Mouse (Mus musculus) spleen, adult 2 months (tissue): ENCODE measurements around the gene Cdh18. TPM values are rescaled to one million over a fixed set of nuclear protein-coding genes. Genes with fewer than 3 reads are reported as not detected.

Experiments
- DNase-seq, 2 experiments: peaks; one replicate each; pipeline versions ENCODE4 v3.0.0 to v3.0.0-alpha.2; 2012 to 2021; ENCODE audit warnings: low spot score in 2 of 2, low read depth in 1 of 2
- H3K27ac ChIP-seq: fragments of 200-500 bp; 2 replicates; pipeline ENCODE4 v1.5.1; 2012; ENCODE audit warnings: low read length, inconsistent platforms; ENCODE audit not compliant: insufficient read depth
- H3K27me3 ChIP-seq: fragments of 200-500 bp; 2 replicates; pipeline ENCODE4 v1.6.1; 2012; ENCODE audit warnings: mild to moderate bottlenecking, moderate library complexity, low read length, inconsistent platforms; ENCODE audit not compliant: control insufficient read depth, insufficient read depth
- H3K36me3 ChIP-seq: fragments of 200-500 bp; 2 replicates; pipeline ENCODE4 v1.6.1; 2012; ENCODE audit warnings: mild to moderate bottlenecking, low read length, inconsistent platforms; ENCODE audit not compliant: control insufficient read depth, insufficient read depth
- H3K4me1 ChIP-seq: fragments of 200-500 bp; 2 replicates; pipeline ENCODE4 v1.6.1; 2011; ENCODE audit warnings: inconsistent platforms; ENCODE audit not compliant: control insufficient read depth, insufficient read depth, insufficient read length
- H3K4me3 ChIP-seq: fragments of 200-500 bp; 2 replicates; pipeline ENCODE4 v1.5.1; 2011; ENCODE audit warnings: mild to moderate bottlenecking, inconsistent platforms; ENCODE audit not compliant: insufficient read depth, insufficient read length; ENCODE audit errors: extremely low read depth
- CTCF ChIP-seq: fragments of 200-500 bp; IDR thresholded peaks from 2 replicates; pipeline ENCODE4 v1.5.1; 2011; ENCODE audit warnings: mild to moderate bottlenecking, inconsistent platforms; ENCODE audit not compliant: insufficient read depth, insufficient read length, insufficient replicate concordance; ENCODE audit errors: extremely low read depth
- POLR2A ChIP-seq: fragments of 200-500 bp; IDR thresholded peaks from 2 replicates; pipeline ENCODE4 v1.6.1; 2011; ENCODE audit warnings: low read depth, low read length, inconsistent platforms
- WGBS: fragments of 180-500 bp; shearing (Covaris S2); methylation state at CpG from one replicate; pipeline ENCODE4 v1.1.7; 2018; 5-methylcytosine and 5-hydroxymethylcytosine counted together
- polyA plus RNA-seq: library from polyadenylated mRNA; depleted of rRNA; stranded (reverse); fragments of >200 nt; gene quantifications from 2 replicates; pipeline ENCODE4 v1.2.3, GENCODE M21; 2012

Cdh18 gene
- polyA plus RNA-seq, 1 experiment = not detected

DNA sequence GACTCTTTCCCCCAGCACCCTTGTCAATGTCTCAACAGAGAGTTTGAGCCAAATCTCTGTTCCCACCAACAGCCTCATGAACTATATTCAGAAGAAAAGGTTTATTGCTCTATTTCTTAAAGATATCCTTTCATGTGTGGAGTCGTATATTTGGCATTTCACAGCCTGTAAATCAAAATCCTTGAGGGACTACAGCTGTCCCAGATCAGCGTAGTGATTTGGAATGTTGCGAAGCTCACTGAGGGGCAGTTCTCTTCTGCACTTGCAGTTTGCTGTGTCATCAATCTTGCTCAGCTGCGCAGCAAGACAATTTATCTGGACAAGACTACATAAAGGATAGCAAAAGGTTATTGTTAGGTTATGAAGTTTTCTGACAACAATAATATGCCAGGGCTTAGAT lies 385.5 kb downstream of the Cdh18 start:
- no peak overlapping the region for H3K27ac ChIP-seq
- no peak for DNase-seq
- H3K27me3 ChIP-seq = no peaks in the 10 kb centered on the region
- no peaks in the 10 kb centered on the region for H3K4me1 ChIP-seq
- no peaks in the 10 kb centered on the region for H3K36me3 ChIP-seq
- 72% methylated on average over 4 of the region's 4 CpGs for WGBS
- TF ChIP-seq CTCF = no peak
- no peak for TF ChIP-seq POLR2A
- no peak overlapping the region for H3K4me3 ChIP-seq

DNA sequence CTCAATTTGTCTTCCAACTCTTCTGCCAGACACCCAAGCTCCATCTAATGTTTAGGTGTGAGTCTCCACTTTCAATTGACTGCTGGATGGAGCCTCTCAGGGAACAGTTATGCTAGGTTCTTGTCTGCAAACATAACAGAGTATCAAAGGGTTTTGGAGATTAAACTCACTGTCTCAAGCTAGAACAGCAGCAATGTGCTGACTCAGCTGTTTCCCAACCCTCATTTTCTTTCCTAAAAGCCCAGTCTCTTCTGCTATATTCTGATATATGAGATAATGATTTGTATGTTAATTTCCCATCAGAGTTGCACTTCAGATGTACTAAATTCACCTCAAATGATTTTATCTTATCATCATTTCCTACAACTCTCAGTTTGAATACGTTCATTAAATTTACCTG lies 398.4 kb downstream of the Cdh18 start:
- Histone ChIP-seq H3K4me3 (no peak overlapping the region), H3K27ac (no peak overlapping the region), H3K4me1 (no peaks in the 10 kb centered on the region), H3K27me3 (no peaks in the 10 kb centered on the region), H3K36me3 (no peaks in the 10 kb centered on the region)
- no peak for DNase-seq
- no peak for TF ChIP-seq CTCF
- TF ChIP-seq POLR2A = no peak
- WGBS = 75% methylated on average over 1 of the region's 1 CpGs

DNA sequence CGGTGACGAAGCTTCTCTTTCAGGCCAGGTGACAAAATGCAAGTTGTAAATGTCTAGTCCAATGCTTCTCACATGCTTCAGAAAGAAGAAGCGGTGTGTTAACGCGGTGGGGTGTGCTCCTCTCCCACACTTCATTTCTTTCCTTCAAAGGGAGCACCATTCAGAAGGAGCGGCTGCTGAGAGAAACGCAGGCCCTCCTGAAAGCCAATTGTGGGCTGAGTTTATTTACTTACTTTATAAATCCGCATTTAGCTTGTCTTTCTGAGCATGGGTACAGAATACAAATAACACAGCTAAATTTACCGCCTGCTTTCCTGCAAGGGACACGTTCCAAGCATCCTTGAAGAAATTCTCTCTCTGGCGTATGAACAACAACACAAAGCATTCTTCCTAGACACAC lies 420.6 kb downstream of the Cdh18 start:
- WGBS = 82% methylated on average over 11 of the region's 11 CpGs
- Histone ChIP-seq H3K36me3 (no peaks in the 10 kb centered on the region), H3K27me3 (no peaks in the 10 kb centered on the region), H3K27ac (no peak overlapping the region), H3K4me1 (no peaks in the 10 kb centered on the region), H3K4me3 (no peak overlapping the region)
- DNase-seq = no peak
- TF ChIP-seq CTCF = no peak
- TF ChIP-seq POLR2A = no peak

DNA sequence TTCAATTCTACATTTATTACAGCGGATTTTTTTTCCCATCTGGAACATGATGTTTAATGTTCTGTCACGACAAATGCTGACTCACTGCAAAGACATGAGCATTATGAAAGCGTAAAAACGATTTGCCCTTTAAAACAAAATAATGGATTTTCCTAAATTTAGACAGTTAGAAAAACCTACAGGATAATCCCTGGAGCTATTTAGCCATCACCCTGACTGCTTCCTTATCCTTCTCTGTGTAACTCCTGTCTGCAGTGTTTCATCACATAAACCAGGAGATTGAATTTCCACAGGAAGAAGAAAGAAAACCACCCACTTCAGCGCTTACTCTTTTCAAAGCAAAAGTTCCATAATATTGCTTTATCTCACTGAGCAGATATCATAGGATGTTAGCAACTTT lies 431.3 kb downstream of the Cdh18 start:
- H3K27me3 ChIP-seq = no peaks in the 10 kb centered on the region
- DNase-seq = no peak
- WGBS = 88% methylated on average over 5 of the region's 5 CpGs
- H3K4me1 ChIP-seq = no peaks in the 10 kb centered on the region
- TF ChIP-seq POLR2A (no peak), CTCF (no peak)
- no peaks in the 10 kb centered on the region for H3K36me3 ChIP-seq
- no peak overlapping the region for H3K27ac ChIP-seq
- no peak overlapping the region for H3K4me3 ChIP-seq

DNA sequence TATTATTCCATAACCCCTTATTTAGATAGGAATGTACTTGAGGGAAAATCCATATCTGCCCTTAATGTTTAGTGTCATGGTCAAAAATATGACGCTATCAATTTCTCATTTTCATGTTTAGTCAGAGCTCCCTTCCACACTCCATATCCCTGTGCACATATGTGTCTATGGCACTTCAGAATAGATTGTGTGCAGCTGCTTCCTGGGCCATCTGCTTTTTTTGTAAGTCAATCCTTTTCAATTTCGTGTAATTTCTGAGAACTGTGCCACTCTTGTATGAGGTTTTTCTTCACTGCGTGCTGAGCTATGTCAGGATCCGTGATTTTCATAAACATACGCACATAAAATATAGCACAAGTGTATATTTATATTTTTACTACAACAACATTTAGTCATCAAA lies 435.8 kb downstream of the Cdh18 start:
- Histone ChIP-seq H3K27ac (no peak overlapping the region), H3K4me3 (no peak overlapping the region), H3K36me3 (no peaks in the 10 kb centered on the region), H3K4me1 (no peaks in the 10 kb centered on the region), H3K27me3 (no peaks in the 10 kb centered on the region)
- TF ChIP-seq POLR2A (no peak), CTCF (no peak)
- 81% methylated on average over 5 of the region's 5 CpGs for WGBS
- DNase-seq = no peak

DNA sequence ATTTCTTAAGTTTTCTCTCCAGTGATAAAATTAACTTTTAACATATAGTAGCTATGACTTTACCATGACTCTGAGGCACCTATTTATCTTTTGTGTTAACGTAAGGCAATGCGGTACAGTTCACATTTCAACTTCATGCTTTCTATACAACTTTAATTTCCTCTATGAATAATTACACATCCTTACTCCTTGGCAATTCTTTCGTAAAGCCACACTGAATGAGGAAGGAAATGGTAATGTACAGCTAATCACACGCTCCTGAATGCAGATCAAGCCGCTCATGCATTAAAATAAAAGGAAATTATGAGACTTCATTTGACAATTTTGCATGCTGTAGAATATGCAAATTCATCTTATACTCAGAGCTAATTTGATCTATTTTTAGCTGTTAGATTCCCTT lies 467.9 kb downstream of the Cdh18 start:
- Histone ChIP-seq H3K27me3 (no peaks in the 10 kb centered on the region), H3K4me3 (no peak overlapping the region), H3K27ac (no peak overlapping the region), H3K36me3 (no peaks in the 10 kb centered on the region), H3K4me1 (no peaks in the 10 kb centered on the region)
- TF ChIP-seq POLR2A = no peak
- TF ChIP-seq CTCF = no peak
- no peak for DNase-seq
- 71% methylated on average over 5 of the region's 5 CpGs for WGBS

DNA sequence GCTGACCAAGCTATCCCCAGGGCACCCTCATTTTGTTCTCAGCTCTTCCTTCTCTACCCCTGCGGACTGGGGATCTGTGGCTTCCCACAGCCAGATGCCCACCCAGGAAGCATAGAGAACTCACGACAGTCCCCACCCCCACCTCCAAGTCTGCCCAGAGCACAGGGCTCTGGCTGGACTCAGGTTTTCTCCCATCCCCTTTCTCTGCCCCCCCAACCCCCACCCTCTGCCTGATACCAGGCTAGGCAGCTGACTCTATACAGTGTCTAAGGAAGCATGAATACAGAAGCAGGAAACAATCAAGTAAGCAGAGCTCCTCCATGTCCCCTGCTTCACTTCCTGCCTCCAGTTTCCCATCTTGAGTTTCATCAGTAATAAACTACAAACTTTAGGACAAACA lies 472.3 kb downstream of the Cdh18 start:
- no peak for DNase-seq
- Histone ChIP-seq H3K4me1 (no peaks in the 10 kb centered on the region), H3K4me3 (no peak overlapping the region), H3K27ac (no peak overlapping the region), H3K27me3 (no peaks in the 10 kb centered on the region), H3K36me3 (no peaks in the 10 kb centered on the region)
- 48% methylated on average over 2 of the region's 2 CpGs for WGBS
- no peak for TF ChIP-seq POLR2A

DNA sequence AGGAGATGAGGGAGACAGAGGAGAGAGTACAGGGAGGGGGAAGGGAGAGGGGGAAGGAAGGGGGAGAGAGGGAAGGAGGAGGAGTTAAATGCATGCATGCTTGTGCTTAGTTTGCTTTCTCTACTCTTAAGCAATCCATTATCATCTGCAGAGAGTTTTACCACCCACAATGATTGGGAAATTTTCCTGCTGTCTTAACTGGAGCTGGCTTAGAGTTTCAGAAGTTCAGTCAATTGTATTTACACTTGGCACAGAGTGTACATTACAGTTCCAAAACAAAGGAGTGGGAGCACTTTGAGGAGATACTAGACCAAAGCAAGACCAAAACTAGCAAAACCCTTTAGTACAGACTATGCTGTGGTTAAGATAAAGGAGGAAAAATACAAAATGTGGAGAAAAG lies 473.8 kb downstream of the Cdh18 start:
- DNase-seq = no peak
- H3K27ac ChIP-seq = no peak overlapping the region
- no peaks in the 10 kb centered on the region for H3K4me1 ChIP-seq
- TF ChIP-seq CTCF = no peak
- no peak for TF ChIP-seq POLR2A
- no peak overlapping the region for H3K4me3 ChIP-seq
- H3K36me3 ChIP-seq = no peaks in the 10 kb centered on the region
- no peaks in the 10 kb centered on the region for H3K27me3 ChIP-seq
